Mouse (Mus musculus) ovary, postnatal 36 days (tissue): ENCODE results near the gene Snx33.
"Not testable (repeated sequence)": the region's sequence is repeated elsewhere in the genome, so short reads cannot be mapped to it uniquely, and the experiment has no call there.

Source experiments
- DNase-seq: peaks from one replicate; pipeline ENCODE4 v3.0.0; 2022; ENCODE audit warnings: low spot score, mixed read lengths

The Snx33 gene

DNA sequence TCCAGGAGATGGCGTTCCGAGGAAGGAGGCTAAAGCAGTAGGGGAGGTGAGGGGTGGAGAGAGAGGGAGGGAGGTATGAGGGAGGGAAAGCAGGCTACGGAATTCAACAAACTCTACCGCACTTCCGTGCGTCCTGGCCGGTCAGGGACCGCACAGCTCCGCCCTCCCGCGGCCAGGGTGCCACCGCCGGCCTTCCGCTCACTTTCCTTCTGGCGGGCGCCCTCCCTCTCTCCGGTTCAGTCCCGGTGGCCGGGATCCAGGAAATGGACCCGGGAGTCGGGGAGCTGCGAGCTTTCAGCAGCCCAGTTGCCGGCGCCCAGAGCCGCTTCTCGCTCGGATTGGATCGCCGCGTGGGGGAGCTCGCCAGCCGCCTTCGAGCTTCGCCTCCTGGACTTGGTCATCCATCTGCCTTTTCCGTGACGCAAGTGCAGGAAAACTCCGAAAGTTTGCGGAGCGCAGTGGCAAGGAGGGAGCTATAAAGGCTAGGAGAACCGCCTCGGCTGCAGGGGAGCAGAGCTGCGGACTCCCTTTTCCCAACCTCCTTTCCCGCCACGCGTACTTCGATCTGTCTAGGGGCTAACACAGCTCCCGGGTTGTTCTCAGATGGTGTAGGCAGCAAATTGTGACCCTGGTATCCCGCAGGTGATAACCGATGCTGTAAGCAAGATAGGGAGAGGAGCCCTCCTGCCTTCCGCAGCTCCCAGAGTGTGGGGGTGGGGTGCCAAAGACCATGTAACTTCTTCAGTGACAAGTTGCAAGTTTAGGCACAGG is at the start of gene Snx33:
TSS of gene Snx33 (minus strand) at position 331 of the 771 bp plus-strand sequence.
- DNase-seq: peak; percentile 96

DNA sequence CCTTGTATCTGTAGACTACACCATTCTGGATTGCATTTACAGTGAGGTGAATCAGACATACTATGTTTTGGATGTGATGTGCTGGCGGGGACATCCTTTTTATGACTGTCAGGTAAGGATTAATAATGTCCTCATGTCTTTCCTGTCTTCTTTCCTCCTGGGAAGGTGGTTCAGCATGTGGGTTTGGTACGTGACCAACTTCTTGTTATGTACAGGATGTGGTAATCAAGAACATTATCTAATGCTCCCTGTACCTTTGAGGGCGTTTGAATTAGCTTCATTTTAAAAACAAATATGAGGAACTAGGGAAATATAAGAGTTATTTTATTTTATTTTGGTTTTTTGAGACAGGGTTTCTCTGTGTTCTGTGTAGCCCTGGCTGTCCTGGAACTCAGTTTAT is 47.0 kb upstream of the Snx33 start:
- DNase-seq: no peak

DNA sequence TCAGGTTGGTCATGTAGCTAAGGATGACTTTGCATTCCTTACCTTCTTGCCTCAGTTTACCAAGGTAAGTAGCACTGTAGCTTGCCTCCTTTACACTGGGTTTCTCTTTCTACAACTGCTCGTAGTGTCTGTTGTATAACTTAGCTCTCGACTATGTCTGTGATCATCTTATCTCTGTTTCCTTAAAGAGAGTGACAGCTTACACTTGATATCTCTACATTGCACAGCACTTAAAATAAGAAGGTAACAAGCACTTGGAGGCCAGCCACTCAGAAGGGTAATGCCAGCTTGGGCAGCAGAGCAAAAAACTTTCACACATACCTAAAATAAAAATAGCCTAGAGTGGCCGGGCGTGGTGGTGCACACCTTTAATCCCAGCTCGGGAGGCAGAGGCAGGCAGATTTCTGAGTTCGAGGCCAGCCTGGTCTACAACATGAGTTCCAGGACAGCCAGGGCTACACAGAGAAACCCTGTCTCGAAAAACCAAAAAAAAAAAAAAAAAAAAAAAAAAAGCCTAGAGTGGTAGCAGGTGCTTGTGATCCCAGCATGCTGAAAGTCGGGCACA is 45.9 kb upstream of the Snx33 start:
- no peak for DNase-seq

DNA sequence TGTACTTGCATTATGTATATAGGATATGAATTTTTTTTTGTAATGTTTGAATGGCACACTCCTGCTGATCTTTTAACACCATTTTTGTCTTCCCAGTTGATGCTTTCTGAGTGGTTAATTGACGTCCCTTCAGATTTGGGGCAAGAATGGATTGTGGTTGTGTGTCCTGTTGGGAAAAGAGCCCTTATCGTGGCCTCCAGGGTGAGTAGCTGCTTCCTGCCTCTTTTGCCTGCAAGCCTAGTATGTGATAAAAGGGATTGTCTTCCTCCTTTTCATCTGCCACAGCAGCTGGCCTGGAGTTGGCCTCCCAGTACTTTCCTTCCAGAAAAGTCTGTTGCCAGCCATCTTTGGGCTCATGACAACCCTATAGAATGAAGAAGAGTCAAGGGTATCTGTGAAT is 42.0 kb upstream of the Snx33 start:
- no peak for DNase-seq

DNA sequence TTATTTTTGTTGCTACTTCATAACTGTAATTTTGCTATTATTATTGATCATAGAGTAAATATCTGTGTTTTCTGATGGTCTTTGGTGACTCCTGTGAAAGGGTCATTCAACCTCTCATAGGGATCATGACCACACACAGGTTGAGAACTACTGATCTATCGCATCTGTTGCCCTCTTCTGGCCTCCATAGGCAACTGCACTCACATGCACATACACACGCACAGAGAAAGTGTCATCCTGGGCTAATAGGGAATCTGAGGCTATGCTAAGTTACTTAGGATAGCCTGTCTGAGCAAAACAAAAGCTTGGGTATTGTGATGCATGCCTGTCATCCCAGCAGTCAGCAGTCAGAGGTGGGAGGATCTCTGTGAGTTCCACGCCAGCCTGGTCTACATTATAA is 33.4 kb upstream of the Snx33 start:
- DNase-seq: no peak

DNA sequence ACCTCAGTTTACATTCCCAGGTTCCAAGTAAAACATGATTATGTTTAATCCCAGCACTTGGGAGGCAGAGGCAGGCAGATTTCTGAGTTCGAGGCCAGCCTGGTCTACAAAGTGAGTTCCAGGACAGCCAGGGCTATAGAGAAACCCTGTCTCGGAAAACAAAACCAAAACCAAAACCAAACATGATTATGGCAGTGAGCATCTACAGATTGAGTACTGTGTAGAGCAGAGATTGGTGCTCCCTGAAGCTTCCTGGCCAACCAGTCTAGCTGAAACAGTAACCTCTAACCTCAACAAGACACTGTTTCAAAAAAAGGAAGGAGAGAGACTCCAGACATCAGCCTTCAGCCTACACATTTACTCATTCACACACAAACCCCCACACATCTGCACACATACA is 30.5 kb upstream of the Snx33 start:
- DNase-seq: no peak

DNA sequence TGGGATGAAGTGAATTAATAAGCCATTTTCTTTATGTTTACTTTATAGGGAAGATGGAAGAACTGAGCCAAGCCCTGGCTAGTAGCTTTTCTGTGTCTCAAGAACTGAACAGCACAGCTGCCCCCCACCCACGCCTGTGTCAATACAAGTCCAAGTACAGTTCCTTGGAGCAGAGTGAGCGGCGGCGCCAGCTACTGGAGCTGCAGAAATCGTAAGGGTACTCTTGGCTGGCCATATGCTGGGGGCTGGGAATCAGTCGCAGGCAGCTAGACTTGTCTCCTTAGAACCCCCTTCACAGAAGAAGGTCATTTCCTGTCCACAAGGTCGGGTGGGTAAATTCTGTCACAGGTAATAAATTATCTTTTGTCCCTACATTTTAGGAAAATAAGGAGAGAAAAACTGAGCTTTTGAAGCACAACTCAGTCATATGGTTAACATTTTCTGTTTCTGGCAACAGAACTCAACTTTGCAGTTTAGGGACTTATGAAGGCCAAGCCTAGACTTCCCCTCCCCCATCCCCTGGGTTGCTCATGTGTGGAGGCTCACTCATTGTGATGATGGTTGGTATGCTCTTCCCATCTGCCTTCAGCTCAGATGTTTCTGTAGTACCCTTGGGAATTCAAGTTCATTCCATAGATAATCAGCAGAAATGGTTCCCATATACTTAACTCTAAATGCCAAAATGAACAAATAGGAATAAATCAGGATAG is 28.9 kb upstream of the Snx33 start:
- DNase-seq: no peak

DNA sequence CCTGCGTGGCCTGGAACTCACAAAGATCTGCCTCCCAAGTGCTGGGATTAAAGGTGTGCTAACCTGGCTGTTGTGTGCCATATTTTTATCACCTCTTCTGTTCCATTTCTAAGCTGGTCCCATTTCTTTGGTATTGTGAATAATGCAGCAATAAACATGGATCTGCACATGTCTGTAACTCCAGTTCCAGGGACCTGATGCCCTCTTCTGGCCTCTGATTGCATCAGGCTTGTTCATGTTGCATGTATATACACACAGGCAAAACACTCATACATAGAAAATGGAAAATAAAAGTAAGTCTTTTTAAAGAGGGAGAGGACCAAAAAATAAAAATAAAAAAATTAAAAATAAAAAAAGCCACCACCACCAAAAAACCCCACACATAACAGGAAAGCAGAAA is 25.4 kb upstream of the Snx33 start:
- DNase-seq: no peak

DNA sequence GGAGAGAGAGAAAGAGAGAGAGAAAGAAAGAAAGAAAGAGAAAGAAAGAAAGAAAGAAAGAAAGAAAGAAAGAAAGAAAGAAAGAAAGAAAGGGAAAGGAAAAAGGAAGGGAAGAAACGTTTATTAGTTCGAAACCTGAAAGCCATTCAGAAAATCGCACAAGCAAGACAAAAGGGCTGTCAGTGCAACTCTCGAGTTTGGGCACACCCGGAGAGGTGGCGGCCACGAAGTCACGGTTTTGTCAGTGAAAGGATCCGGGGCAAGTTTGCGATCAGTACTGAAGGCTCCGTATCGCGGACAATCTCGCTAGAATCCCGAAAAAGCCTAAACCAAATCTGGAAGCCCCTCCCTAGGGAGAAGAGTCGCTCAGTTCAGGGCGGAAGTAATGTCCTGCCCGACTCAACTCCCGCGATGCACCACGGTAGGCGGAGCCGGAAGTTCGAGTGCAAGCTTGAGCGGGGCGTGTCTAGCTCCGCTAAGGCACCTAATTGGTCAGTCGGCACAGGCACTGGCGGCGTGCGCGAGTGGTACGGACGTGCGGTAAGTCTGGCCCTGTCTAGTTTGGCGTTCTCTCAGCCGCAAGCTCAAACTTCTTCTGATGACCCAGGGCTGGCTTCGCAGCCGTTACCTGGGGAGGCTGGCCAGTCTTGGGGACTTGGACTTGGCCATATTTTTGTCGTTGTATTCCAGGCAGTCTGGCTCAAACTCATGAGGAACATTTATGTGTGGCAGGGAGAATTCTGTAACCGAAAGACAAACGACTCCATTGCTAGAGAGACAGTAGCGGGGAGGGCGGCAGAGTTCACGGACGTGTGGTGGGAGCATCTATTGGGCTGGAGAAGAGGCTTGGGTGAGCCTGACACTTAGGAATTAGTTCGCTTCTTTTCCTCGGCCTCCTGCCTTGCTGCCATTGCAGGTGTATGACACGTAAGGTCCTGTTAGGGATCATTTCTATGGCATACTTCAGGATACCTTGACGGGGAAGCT is 22.5 kb upstream of the Snx33 start, which contains the start of gene Snupn:
TSS of gene Snupn (plus strand) at position 465 of the 987 bp plus-strand sequence.
- peak; percentile 95 for DNase-seq

DNA sequence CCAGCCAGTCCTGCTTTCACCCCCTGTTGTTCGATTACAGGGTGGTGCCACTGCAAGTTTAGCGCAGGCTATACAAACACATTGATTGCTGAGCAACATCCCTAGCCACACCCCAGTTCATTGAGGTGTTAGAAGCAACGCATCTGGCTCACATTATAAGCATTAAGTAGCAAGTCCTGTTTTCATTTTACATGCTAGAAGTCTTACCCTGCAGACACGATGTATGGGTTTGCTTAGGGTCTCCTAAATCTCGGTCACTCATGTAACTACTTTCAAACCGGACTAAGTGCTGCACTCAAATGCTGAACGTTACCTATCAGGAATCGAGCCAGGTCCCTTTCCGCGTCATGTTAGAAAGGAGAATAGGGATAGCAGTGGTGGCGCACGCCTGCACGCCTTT is 21.6 kb upstream of the Snx33 start:
- no peak for DNase-seq

DNA sequence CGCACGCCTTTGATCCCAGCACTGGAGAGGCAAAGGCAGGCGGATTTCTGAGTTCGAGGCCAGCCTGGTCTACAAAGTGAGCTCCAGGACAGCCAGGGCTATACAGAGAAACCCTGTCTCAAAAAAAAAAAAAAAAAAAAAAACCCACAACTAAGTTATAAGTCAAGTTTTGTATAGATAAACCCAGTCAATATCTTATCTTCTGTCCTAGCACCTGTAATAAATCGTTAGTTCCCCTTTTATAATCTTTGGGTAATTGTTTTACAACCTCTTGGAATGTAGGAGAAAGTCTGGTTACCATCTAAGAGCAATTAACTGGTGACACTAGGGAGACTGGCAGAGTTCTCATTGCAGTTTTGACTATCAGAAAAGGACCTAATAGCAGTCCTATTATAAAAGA is 20.5 kb upstream of the Snx33 start:
- DNase-seq: not testable (repeated sequence)

DNA sequence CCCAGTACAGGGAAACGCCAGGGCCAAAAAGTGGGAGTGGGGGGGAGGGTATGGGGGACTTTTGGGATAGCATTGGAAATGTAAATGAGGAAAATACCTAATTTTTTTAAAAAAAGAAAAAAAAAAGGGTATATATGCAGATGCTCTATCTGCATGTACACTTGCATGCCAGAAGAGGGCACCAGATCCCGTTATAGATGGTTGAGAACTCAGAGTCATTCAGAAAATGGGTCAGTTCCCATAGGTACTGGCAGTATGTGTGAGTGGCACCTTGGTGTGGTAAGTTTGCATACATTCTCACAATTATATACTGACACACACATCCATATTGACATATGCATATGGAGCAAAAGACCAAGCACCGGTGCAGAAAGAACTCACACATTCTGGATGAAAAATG is 19.3 kb upstream of the Snx33 start:
- not testable (repeated sequence) for DNase-seq

DNA sequence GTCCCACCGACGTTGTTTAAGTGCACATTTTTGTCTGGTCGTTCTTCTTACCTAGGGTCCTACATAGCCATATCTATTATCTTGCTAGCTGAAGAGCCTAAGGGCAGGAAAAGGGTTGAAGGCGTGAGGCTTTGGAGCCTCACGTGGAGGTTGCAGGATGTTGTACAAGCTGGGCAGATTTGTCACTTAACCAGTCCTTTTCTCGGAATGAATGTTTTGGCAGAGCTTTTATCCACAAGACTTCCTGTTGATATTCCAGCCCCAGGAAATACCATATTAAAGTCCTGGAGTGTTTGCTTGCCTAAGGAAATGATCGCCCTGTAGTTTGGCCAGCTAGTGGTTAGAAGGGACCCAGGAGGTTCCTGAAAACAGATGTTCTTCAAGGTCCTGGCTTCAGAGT is 10.2 kb upstream of the Snx33 start:
- no peak for DNase-seq

DNA sequence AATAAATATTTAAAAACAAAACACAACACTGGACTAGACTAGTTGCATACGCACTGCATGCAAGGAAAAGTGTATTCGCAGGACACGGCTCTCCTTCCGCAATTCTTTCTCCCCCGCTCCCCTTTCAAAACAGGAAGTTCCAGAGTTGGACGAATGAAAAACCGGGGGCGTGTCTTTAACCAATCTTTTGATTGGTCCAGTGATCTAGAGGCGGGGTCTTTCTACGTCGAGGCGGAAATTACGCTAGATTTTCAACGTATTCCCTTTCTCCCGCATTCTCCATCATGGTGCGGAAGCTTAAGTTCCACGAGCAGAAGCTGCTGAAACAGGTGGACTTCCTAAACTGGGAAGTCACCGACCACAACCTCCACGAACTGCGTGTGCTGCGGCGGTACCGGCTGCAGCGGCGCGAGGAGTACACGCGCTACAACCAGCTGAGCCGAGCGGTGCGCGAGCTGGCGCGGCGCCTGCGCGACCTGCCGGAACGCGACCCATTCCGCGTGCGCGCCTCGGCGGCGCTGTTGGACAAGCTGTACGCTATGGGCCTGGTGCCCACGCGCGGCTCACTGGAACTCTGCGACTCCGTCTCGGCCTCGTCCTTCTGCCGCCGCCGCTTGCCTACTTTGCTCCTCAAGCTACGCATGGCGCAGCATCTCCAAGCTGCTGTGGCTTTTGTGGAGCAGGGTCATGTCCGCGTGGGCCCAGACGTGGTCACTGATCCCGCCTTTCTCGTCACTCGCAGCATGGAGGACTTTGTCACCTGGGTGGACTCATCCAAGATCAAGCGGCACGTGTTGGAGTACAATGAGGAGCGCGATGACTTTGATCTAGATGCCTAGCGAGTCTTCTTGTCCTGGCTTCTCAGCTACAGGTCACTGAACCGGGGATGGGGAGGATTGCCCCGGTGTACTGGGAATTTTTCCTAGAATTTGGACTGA is 9.3 kb upstream of the Snx33 start, which contains the start of gene Imp3:
TSS of gene Imp3 (plus strand) at position 253 of the 938 bp plus-strand sequence.
- DNase-seq: peak; percentile 82

DNA sequence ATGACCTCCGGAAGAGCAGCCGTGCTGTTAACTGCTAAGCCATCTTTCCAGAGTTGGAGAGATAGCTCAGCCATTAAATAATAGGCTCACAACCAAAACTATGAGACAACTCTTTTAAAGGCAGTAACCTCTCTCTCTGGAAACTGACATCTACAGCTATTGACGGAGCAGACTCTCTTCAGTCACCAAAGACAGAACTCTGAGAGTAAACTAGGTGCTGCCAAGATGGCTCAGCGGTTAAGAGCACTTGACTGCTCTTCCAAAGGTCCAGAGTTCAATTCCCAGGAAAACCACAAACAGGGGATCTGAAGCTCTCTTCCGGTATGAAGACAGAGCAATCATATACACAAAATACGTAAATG is 8.7 kb upstream of the Snx33 start:
- DNase-seq: no peak

DNA sequence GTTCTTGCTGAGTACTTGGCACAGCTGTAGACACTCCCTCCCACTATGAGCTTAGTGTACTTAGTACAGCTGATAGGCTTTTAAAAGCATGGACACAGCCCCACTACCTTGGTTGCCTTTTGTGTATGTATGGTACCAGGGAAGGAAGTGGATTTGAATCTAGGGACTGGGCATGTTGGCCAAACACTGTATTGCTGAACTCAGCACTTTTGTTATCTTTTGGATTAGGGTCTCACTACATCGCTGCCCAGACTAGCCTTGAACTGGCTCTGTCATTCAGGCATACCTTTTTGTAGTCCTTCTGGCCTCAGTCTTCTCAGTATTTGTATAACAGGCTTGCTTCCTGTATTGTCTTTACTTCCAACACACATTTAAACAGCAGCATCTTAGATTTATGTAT is 2.4 kb upstream of the Snx33 start:
- DNase-seq: no peak

DNA sequence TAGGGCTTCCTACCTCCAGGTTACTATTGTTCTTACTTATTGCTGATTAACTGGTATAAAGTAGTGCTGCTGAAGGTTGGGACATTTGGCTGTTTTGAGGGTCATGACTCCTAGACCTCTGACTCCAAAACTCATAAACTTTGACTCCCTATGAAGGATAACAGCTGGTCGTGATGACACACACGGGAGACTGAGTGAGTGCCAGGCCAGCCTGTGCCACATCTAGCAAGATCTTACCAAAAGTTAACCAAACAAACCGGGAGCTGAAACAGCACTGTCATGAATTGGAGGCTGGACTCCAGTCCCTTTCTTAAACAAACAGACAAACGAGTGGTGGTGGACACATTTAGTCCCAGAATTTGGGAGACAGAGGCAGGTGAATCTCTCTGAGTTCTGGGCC is 1.3 kb upstream of the Snx33 start:
- no peak for DNase-seq

DNA sequence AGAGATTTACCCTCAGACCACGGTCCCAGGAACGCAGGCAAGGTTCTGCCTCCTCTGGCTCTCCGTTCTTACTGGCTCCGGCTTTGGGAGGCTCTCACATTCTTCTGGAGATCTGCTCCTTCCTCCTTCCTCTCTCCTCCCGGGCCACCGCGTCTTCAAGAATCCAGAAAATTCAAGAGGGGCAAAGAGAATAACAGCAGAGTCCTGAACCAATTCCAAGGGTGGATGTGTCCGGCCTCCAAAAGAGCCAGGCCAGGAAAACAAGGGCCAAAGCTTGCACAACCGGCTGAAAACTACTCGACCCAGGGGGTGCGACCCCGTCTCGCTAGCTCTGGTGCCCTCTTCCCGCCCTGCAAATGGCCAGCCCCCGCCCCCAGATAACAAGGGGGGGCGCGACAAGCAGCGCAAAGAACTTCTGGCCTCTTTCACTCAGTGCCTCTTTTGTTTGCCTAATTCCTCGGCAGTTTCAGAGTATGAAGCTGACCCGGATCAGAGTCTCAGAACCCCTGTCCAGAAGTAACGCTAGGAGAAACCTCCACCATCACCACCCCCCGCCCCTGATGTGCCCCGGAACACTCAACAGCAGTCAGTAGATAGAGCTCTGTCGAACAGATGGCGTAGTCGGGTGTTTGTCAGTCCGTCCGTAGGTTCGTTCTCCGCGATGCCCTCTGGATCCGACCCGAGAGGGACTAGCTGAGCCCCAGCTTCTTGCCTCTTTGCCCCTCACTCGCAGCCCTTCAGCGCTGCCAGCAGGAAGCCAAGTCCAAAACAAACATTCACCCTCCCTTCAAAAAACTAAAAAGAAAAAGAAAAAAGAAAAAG is 769 bp downstream of the Snx33 start:
- DNase-seq: peak; percentile 55

DNA sequence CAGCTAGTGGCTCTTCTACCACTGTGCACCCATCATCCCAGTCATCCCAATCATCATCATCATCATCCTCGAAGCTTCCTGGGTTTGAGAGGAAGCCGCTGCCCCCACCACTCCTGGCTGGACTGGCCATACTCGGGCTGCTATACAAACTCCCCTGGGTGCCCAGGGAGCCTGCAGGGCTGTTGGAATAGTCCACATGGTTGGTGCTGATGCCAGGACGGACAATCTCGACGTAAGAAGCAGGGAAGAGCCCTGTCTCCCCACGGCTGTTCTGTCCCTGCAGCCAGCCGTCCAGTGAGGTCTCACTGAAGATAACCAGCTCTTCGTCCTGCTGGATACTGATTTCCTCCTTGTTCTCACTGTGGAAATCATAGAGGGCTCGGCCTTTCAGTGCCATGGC is 1.8 kb downstream of the Snx33 start:
- no peak for DNase-seq

DNA sequence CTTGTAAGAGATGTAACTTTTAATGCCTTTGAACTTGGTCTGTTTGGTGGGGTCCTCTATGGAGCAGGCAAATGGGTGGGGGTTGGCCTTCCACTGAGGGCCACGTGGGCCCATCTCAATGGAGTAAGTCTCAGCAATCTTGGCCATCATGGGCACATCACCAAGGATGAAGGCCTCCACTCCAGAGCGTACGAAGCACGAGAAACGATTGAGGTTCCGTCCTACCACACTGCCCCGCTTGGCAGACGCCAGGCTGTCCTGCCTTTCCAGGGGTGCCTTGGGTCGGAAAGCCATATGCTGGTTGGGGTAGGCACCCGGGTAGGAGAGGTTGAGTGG is 2.2 kb downstream of the Snx33 start:
- no peak for DNase-seq
